Mouse (Mus musculus) gastrocnemius, postnatal 10 days (tissue): Measurements from ENCODE around the gene Clta. TPM values are rescaled to one million over a fixed set of nuclear protein-coding genes. Genes with fewer than 3 reads are reported as not detected.

Experiments
- DNase-seq: peaks from one replicate; pipeline ENCODE4 v3.0.0; 2021; ENCODE audit warnings: mixed read lengths
- total RNA-seq, 2 experiments: library from RNA; stranded (reverse); gene quantifications; 2 replicates each; pipeline ENCODE4 v1.2.3; 2021

Clta gene
- total RNA-seq, 2 experiments from 2014 or later: 94.7 to 106 TPM

DNA sequence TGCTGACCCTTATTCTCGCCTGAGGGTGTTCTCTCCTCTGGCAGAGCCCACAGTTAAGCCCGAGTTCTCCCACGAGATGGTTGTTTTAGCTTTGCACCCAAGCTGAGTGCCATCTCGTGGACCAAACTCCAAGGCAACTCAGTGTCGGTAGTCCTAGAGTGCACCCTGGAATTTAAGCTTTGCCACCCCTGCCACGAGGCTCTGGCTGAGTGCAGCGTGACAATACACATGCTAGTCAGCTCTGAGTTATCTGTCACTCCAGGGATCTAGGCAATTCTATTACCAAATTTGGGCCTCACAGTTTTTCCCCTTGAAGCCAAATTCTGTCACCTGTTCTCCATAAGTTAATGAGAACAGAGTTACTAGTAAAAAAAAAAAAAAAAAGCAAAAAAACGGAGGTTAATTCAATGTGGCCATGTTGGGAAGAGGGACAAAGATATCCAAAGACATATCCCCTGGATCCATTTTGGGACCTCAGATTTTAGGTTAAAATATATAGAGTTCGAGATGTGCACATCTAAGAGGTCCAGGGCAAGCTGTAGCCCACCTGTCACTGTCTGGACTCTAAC lies 68.7 kb downstream of the Clta start:
- no peak for DNase-seq

GRCm38 (mm10) chr4:44073799-44074198 lies 69.5 kb downstream of the Clta start:
- no peak for DNase-seq

DNA sequence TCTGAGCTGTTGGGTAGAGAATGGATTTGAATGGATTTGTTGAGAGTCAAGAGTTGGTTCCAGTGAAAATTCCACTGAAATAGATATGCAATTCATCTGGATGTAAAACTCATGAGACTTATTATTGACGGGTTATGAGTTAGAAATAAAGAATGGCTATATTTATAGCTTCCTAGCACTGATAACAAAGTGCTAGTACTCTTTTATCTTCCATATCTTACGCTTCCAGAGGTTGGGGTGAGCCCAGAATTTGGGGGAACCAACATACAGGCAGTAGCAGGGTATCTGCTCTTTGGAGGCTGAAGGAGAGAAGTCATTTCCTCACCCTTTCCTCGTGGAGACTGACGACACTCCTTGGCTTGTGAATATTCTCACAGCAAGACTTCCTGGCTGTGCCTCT lies 70.2 kb downstream of the Clta start:
- DNase-seq: no peak

DNA sequence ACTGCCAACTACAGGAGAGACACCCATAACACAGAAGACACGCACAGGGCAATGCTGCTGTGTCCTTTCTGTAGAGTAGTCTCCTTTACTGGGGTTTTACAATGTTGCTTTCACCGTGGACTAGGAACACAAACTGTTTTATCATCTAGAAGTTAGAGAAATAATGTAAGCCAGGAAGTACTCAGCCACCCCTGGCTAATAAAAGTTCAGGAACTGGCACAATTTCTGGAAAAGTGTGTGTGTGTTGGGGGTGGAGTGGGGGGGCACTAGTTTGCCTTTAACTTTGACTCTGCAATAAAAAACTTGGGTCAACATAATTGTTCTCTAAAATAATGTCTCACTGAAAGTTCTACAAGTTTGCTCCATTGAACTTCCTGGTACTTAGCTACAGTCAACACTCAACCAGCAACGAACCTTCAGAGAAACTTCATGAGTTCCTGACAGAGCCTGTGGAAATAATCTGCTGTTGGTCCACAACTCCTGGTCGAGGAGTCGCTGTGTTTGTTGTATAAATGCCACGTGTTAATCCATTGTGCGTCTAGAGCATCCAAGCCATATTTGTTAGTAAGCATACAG lies 74.2 kb downstream of the Clta start:
- no peak for DNase-seq

Other genes starting within 250 kb of the Clta start
- not detected for gene Olfr159, start 233.4 kb upstream of the Clta start, total RNA-seq
- not detected for gene Olfr156, start 180.6 kb upstream of the Clta start, total RNA-seq
- gene Olfr157, start 164.3 kb upstream of the Clta start, total RNA-seq: not detected
- gene Olfr155, start 152.9 kb upstream of the Clta start, total RNA-seq: not detected
- gene Reck, start 128.9 kb upstream of the Clta start, total RNA-seq: 10 to 100 TPM; 13.6 to 15.5 TPM
- 10 to 100 TPM; 13.1 to 18.0 TPM for gene Glipr2, start 47.1 kb upstream of the Clta start, total RNA-seq
- under 1 TPM in 1 of 2 experiments, not detected in 1; 0.14 TPM for gene Ccin, start 21.0 kb upstream of the Clta start, total RNA-seq
- 10 to 100 TPM; 17.1 to 24.3 TPM for gene Gne, start 79.7 kb downstream of the Clta start, total RNA-seq
- 10 to 100 TPM; 18.8 to 27.7 TPM for gene Rnf38, start 229.3 kb downstream of the Clta start, total RNA-seq